Mouse (Mus musculus) myocyte (in vitro differentiated cells): ENCODE results near the gene Oprl1. TPM values are rescaled to one million over a fixed set of nuclear protein-coding genes. Genes with fewer than 3 reads are reported as not detected.

Experiments
- H3K27me3 ChIP-seq: one replicate; pipeline ENCODE4 v1.6.1; 2011; ENCODE audit not compliant: control insufficient read depth, insufficient read depth, insufficient read length
- H3K36me3 ChIP-seq: one replicate; pipeline ENCODE4 v1.6.1; 2011; ENCODE audit not compliant: control insufficient read depth, insufficient read depth
- H3K4me2 ChIP-seq: one replicate; pipeline ENCODE4 v1.6.1; 2011; ENCODE audit warnings: low read depth, control low read depth
- H3K4me3 ChIP-seq: one replicate; pipeline ENCODE4 v1.5.1; 2011; ENCODE audit warnings: mild to moderate bottlenecking, control low read depth, moderate library complexity
- H3K79me2 ChIP-seq: one replicate; pipeline ENCODE4 v1.6.1; 2011; ENCODE audit not compliant: control insufficient read depth, insufficient read depth
- H3ac ChIP-seq: one replicate; pipeline ENCODE4 v1.6.1; 2011; ENCODE audit not compliant: control insufficient read depth, insufficient read length
- CEBPB ChIP-seq: IDR thresholded peaks from 2 replicates; pipeline ENCODE4 v1.6.1; 2011; ENCODE audit warnings: mild to moderate bottlenecking, moderate library complexity; ENCODE audit not compliant: poor library complexity, insufficient read depth, severe bottlenecking
- E2F4 ChIP-seq: IDR thresholded peaks from one replicate; pipeline ENCODE4 v1.6.1; 2011; ENCODE audit warnings: mild to moderate bottlenecking, control low read depth, moderate library complexity; ENCODE audit not compliant: insufficient read depth
- MAX ChIP-seq: IDR thresholded peaks from one replicate; pipeline ENCODE4 v1.6.1; 2011; ENCODE audit warnings: low read depth, mild to moderate bottlenecking, control low read depth
- MYOD1 ChIP-seq, 3 experiments: IDR thresholded peaks; one replicate each; pipeline ENCODE4 v1.6.1; 2011; ENCODE audit warnings: control low read depth in 2 of 3, low read depth in 2 of 3, mild to moderate bottlenecking in 2 of 3, moderate library complexity in 1 of 3; ENCODE audit not compliant: insufficient read length in 2 of 3, control insufficient read depth in 1 of 3
- MYOG ChIP-seq, 3 experiments: IDR thresholded peaks; one replicate each; pipeline ENCODE4 v1.6.1; 2011; ENCODE audit warnings: control low read depth in 2 of 3, low read depth in 2 of 3, mild to moderate bottlenecking in 2 of 3; ENCODE audit not compliant: insufficient read length in 2 of 3, control insufficient read depth in 1 of 3, insufficient read depth in 1 of 3
- POLR2A ChIP-seq: IDR thresholded peaks from one replicate; pipeline ENCODE4 v1.6.1; 2011; ENCODE audit warnings: low read depth, mild to moderate bottlenecking, control low read depth, moderate library complexity; ENCODE audit not compliant: insufficient read length
- POLR2AphosphoS2 ChIP-seq: IDR thresholded peaks from one replicate; pipeline ENCODE4 v1.6.1; 2011; ENCODE audit warnings: low read depth, control low read depth; ENCODE audit not compliant: insufficient read length
- REST ChIP-seq: IDR thresholded peaks from one replicate; pipeline ENCODE4 v1.6.1; 2011; ENCODE audit warnings: mild to moderate bottlenecking, control low read depth, moderate library complexity; ENCODE audit not compliant: insufficient read depth, insufficient read length
- SRF ChIP-seq: IDR thresholded peaks from one replicate; pipeline ENCODE4 v1.6.1; 2011; ENCODE audit warnings: low read depth; ENCODE audit not compliant: control insufficient read depth, insufficient read length
- TCF12 ChIP-seq: IDR thresholded peaks from one replicate; pipeline ENCODE4 v1.6.1; 2011; ENCODE audit warnings: mild to moderate bottlenecking, control low read depth; ENCODE audit not compliant: poor library complexity, insufficient read depth, severe bottlenecking
- TCF3 ChIP-seq: IDR thresholded peaks from one replicate; pipeline ENCODE4 v1.6.1; 2011; ENCODE audit warnings: low read depth, control low read depth; ENCODE audit not compliant: insufficient read length
- USF1 ChIP-seq: IDR thresholded peaks from one replicate; pipeline ENCODE4 v1.6.1; 2011; ENCODE audit warnings: low read depth, mild to moderate bottlenecking, control low read depth, moderate library complexity
- polyA plus RNA-seq: library from polyadenylated mRNA; unstranded; fragments of >200 nt; fragmentation: generic; extraction: Trizol; gene quantifications from one replicate; pipeline ENCODE4 v1.2.1, GENCODE M21; 2012; ENCODE audit warnings: missing spikeins

Oprl1 gene
- polyA plus RNA-seq, 1 experiment: not detected

DNA sequence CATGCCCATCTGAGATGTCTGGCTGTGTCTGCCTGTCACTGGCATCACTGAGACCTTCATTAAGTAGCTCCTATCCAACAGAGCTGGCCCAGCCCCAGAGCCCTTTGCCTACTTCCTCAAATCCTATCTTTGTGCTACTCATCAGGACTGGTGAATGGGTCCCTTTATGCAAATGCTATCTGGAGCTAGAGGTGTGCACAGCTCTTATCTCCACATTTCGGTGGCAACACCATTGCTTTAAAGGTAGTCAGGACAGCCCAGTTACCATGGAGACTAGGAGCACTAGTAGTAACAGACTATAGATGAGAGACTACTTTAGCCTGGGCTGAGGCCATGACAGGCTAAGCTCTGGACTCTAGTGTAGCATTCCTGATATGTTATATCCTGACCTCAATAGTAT, 30.1 kb upstream of the Oprl1 start:
- no peaks in the 10 kb centered on the region for H3K27me3 ChIP-seq
- H3K79me2 ChIP-seq: no peaks in the 10 kb centered on the region
- no peak overlapping the region for H3K4me3 ChIP-seq
- no peak for TF ChIP-seq MYOG (IDR thresholded peaks at IDR 0.05; ENCODE audit: control insufficient read depth in 1 of 3, insufficient read depth in 1 of 3, insufficient read length in 2 of 3, low read depth in 2 of 3)
- TF ChIP-seq TCF3: no peak
- TF ChIP-seq MYOD1 (IDR thresholded peaks at IDR 0.05; ENCODE audit: control insufficient read depth in 1 of 3, insufficient read length in 2 of 3, low read depth in 2 of 3): no peak
- TF ChIP-seq CEBPB: no peak
- TF ChIP-seq POLR2AphosphoS2: no peak
- TF ChIP-seq E2F4: no peak
- TF ChIP-seq TCF12: no peak
- TF ChIP-seq POLR2A: no peak
- no peak for TF ChIP-seq REST
- no peak overlapping the region for H3K4me2 ChIP-seq
- no peak overlapping the region for H3ac ChIP-seq
- no peaks in the 10 kb centered on the region for H3K36me3 ChIP-seq

DNA sequence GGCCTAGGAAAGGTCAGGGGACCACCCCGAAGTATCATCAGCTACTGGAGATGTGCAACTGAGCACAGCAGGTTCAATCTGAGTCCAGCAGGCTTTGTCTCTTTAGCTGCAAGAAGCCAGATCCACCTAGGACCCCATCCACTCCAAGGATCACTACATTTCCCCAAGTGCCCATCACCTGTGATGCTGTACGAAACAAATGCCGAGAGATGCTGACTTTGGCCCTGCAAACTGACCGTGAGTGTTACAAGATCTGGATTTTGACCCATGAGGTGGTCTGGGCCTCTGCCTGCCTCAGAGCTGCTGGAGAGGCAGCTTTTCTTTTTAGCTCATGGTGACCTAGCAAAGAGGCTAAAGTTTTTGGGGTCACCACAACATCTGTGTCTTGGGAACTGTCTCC, 29.1 kb upstream of the Oprl1 start:
- H3K4me3 ChIP-seq: no peak overlapping the region
- H3K4me2 ChIP-seq: no peak overlapping the region
- no peaks in the 10 kb centered on the region for H3K36me3 ChIP-seq
- H3ac ChIP-seq: no peak overlapping the region
- H3K79me2 ChIP-seq: no peaks in the 10 kb centered on the region
- TF ChIP-seq USF1: no peak
- no peak for TF ChIP-seq TCF3
- TF ChIP-seq E2F4: no peak
- TF ChIP-seq SRF: no peak
- TF ChIP-seq REST: no peak
- TF ChIP-seq MYOG (IDR thresholded peaks at IDR 0.05; ENCODE audit: control insufficient read depth in 1 of 3, insufficient read depth in 1 of 3, insufficient read length in 2 of 3, low read depth in 2 of 3): no peak
- no peaks in the 10 kb centered on the region for H3K27me3 ChIP-seq

GRCm38 (mm10) chr2:181687586-181687985, 27.2 kb upstream of the Oprl1 start:
- Histone ChIP-seq H3K79me2 (no peaks in the 10 kb centered on the region), H3K4me2 (no peak overlapping the region), H3K27me3 (no peaks in the 10 kb centered on the region), H3K36me3 (no peaks in the 10 kb centered on the region), H3K4me3 (no peak overlapping the region), H3ac (no peak overlapping the region)
- TF ChIP-seq MYOG (IDR thresholded peaks at IDR 0.05; ENCODE audit: control insufficient read depth in 1 of 3, insufficient read depth in 1 of 3, insufficient read length in 2 of 3, low read depth in 2 of 3) (no peak), E2F4 (no peak), REST (no peak), MAX (no peak), POLR2A (no peak), TCF3 (no peak), POLR2AphosphoS2 (no peak), MYOD1 (IDR thresholded peaks at IDR 0.05; ENCODE audit: control insufficient read depth in 1 of 3, insufficient read length in 2 of 3, low read depth in 2 of 3) (no peak), CEBPB (no peak), USF1 (no peak), TCF12 (no peak), SRF (no peak)

DNA sequence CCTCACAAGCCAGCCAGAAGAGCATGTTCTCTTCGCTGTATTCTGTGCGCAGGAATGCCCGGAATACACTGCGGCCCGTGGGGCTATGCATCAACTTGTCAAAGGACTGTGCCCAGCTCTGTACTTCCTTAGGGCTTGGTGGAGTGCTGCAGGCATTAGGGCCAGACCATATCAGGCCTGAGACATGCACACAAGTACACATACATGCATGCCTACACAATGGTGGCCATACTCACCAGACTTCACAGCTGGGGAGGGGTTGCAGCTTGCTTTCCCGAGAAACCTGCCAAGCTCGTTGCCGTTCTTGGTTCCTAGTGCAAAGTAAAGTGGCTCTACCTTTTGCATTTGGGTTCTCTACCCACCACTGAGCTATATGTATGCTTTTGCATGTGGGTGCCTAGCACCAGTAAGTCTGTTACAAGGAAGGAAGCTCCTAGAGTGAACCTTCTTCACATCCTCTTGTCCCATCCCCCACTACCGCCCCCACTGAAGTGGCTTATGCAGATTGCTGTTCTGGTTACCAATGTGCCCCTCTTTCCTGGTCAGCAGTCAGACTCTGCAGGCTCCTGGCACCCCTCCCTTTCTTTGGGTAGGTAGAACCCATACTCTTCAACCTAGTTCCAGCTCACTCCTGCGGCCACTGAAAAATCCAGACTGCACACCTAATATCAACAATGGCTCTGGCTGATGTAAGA, 25.2 kb upstream of the Oprl1 start:
- no peak overlapping the region for H3K4me2 ChIP-seq
- no peaks in the 10 kb centered on the region for H3K36me3 ChIP-seq
- no peak for TF ChIP-seq MAX
- no peak for TF ChIP-seq SRF
- no peak for TF ChIP-seq TCF3
- TF ChIP-seq REST: no peak
- TF ChIP-seq USF1: no peak
- TF ChIP-seq POLR2AphosphoS2: no peak
- TF ChIP-seq E2F4: no peak
- no peak for TF ChIP-seq POLR2A
- no peak for TF ChIP-seq MYOG (IDR thresholded peaks at IDR 0.05; ENCODE audit: control insufficient read depth in 1 of 3, insufficient read depth in 1 of 3, insufficient read length in 2 of 3, low read depth in 2 of 3)
- TF ChIP-seq TCF12: no peak
- TF ChIP-seq CEBPB: no peak
- TF ChIP-seq MYOD1 (IDR thresholded peaks at IDR 0.05; ENCODE audit: control insufficient read depth in 1 of 3, insufficient read length in 2 of 3, low read depth in 2 of 3): no peak
- no peaks in the 10 kb centered on the region for H3K79me2 ChIP-seq
- no peaks in the 10 kb centered on the region for H3K27me3 ChIP-seq
- H3ac ChIP-seq: no peak overlapping the region
- H3K4me3 ChIP-seq: no peak overlapping the region

DNA sequence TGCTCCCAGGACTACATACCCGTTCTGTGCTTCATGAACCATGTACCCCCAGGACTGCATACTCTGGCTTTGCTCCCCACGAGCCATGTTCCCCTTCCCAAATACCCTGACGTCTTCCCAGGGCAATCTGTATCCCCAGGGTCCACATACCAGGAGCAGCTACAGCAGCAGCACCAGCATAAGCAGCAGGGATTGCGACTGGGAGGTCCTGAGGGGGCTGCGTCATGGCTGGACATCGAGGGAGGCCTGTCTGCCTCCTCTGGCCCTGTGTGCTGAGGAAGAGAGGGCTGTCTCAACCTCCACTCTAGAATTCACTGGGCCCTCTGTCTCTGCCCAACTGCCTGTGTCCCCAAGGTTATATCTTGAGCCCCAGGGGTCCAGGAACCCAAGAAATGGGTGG, 23.7 kb upstream of the Oprl1 start:
- Histone ChIP-seq H3ac (no peak overlapping the region), H3K27me3 (no peaks in the 10 kb centered on the region), H3K4me3 (no peak overlapping the region), H3K79me2 (no peaks in the 10 kb centered on the region), H3K36me3 (no peaks in the 10 kb centered on the region), H3K4me2 (no peak overlapping the region)
- TF ChIP-seq CEBPB (no peak), POLR2A (no peak), E2F4 (no peak), TCF12 (no peak)
